ENCODE assay signal across 16 mouse cellular contexts in the genomic region with DNA sequence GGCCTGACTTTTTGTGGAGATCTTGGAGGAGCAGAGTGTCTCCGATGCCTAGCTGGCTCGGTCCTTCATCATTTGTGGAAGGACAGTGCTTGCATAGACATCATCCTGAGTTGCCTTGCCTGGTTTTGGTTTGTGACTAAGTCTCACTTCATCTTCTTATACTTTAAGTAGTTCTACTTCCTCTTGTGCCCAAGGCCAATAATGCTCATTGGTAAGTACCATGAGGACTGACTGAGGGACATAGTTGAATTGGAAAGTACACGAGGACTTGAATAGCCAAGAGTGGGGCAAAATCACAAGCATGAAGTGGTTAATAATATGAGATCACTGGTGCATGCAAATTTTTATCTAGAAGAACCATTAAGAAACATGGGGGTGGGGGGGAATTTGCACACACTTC. TPM values are rescaled to one million over a fixed set of nuclear protein-coding genes. Genes with fewer than 3 reads are reported as not detected.
DNase-seq lines count a peak whose midpoint lies in the region; ATAC-seq lines count a peak whose summit lies in the region.
"Had no signal": no experiment of that assay in that cellular context is flagged by ENCODE, and none has a peak within 500 bp of the region (broad histone marks: within the 10 kb centered on the region; RNA-seq: fewer than 3 reads in every experiment).

No protein-coding gene starts in this region.

- H3K9ac ChIP-seq in heart, embryonic 13.5 days: no peak overlapping the region
- peak overlapping the region; percentile 61 for H3K9ac ChIP-seq in liver, embryonic 16.5 days (ENCODE audit: low read depth, low read length)
- no peak overlapping the region for H3K9ac ChIP-seq in hindbrain, embryonic 13.5 days
- H3K9ac ChIP-seq: embryonic facial prominence, embryonic 15.5 days; forebrain, embryonic 15.5 days; hindbrain, embryonic 15.5 days; neural tube, embryonic 13.5 days had no signal

- peak overlapping the region; percentile 30 for H3K4me2 ChIP-seq in heart, embryonic 13.5 days
- H3K4me2 ChIP-seq in liver, embryonic 16.5 days (ENCODE audit: low read depth, low read length): peak overlapping the region; percentile 60
- H3K4me2 ChIP-seq in hindbrain, embryonic 13.5 days: no peak overlapping the region
- H3K4me2 ChIP-seq: embryonic facial prominence, embryonic 15.5 days; forebrain, embryonic 15.5 days; hindbrain, embryonic 15.5 days; neural tube, embryonic 13.5 days had no signal

- ATAC-seq in heart, embryonic 13.5 days (ENCODE audit: extremely low read depth, insufficient number of reproducible peaks, low FRiP score, low TSS enrichment): no peak
- ATAC-seq in liver, embryonic 16.5 days (ENCODE audit: low read depth): no peak
- ATAC-seq in hindbrain, embryonic 13.5 days (ENCODE audit: low FRiP score): no peak
- ATAC-seq: forebrain, embryonic 15.5 days had no signal

- no peak overlapping the region for H3K4me3 ChIP-seq in heart, embryonic 13.5 days
- peak overlapping the region; percentile 51 for H3K4me3 ChIP-seq in liver, embryonic 16.5 days (ENCODE audit: low read depth, low read length)
- no peak overlapping the region for H3K4me3 ChIP-seq in hindbrain, embryonic 13.5 days
- H3K4me3 ChIP-seq: embryonic facial prominence, embryonic 15.5 days; forebrain, embryonic 15.5 days; hindbrain, embryonic 15.5 days; neural tube, embryonic 13.5 days had no signal

- DNase-seq in heart, adult 9 months (ENCODE audit: low spot score in 2 of 2): no peak
- peak; percentile 11 for DNase-seq in 416B (ENCODE audit: low read depth)
- DNase-seq in c-Kit-negative CD71-positive TER-119-positive erythroid progenitor cells, embryonic 14.5 days (ENCODE audit: low read depth, low spot score): peak; percentile 33
- DNase-seq in right cerebral cortex, postnatal 14 days: no peak
- DNase-seq in thymus, postnatal 36 days: no peak
- DNase-seq: adrenal gland, adult 8-10 months; cerebellum, adult 8-10 months; heart, postnatal 14 days; lung, adult 18-20 months had no signal

- no peaks in the 10 kb centered on the region for H3K36me3 ChIP-seq in heart, embryonic 13.5 days
- no peaks in the 10 kb centered on the region for H3K36me3 ChIP-seq in liver, embryonic 16.5 days (ENCODE audit: control insufficient read depth, insufficient read depth)
- no peaks in the 10 kb centered on the region for H3K36me3 ChIP-seq in hindbrain, embryonic 13.5 days
- H3K36me3 ChIP-seq: embryonic facial prominence, embryonic 15.5 days; forebrain, embryonic 15.5 days; hindbrain, embryonic 15.5 days; neural tube, embryonic 13.5 days had no signal

- no peaks in the 10 kb centered on the region for H3K9me3 ChIP-seq in heart, embryonic 13.5 days
- no peaks in the 10 kb centered on the region for H3K9me3 ChIP-seq in liver, embryonic 16.5 days (replicated peaks; ENCODE audit: control insufficient read depth, low read length)
- no peaks in the 10 kb centered on the region for H3K9me3 ChIP-seq in hindbrain, embryonic 13.5 days
- H3K9me3 ChIP-seq: embryonic facial prominence, embryonic 15.5 days; forebrain, embryonic 15.5 days; hindbrain, embryonic 15.5 days; neural tube, embryonic 13.5 days had no signal

- WGBS in heart, embryonic 13.5 days: 85% methylated on average over 3 of the region's 3 CpGs
- 67% methylated on average over 3 of the region's 3 CpGs for WGBS in liver, embryonic 16.5 days (ENCODE audit: insufficient replicate concordance)
- WGBS in hindbrain, embryonic 13.5 days: 80% methylated on average over 3 of the region's 3 CpGs

- H3K4me1 ChIP-seq in heart, embryonic 13.5 days: peaks cover 13% of the 10 kb centered on the region; the same call in 1 of the 2 replicates
- H3K4me1 ChIP-seq in liver, embryonic 16.5 days (ENCODE audit: control insufficient read depth, low read depth, low read length): peaks cover 81% of the 10 kb centered on the region
- no peaks in the 10 kb centered on the region for H3K4me1 ChIP-seq in hindbrain, embryonic 13.5 days (replicated peaks)
- H3K4me1 ChIP-seq: embryonic facial prominence, embryonic 15.5 days; forebrain, embryonic 15.5 days; hindbrain, embryonic 15.5 days; neural tube, embryonic 13.5 days had no signal

- no peaks in the 10 kb centered on the region for H3K27me3 ChIP-seq in heart, embryonic 13.5 days (replicated peaks)
- H3K27me3 ChIP-seq in liver, embryonic 16.5 days (ENCODE audit: control insufficient read depth, insufficient read depth, low read depth, low read length): no peaks in the 10 kb centered on the region
- H3K27me3 ChIP-seq in hindbrain, embryonic 13.5 days: no peaks in the 10 kb centered on the region
- H3K27me3 ChIP-seq: embryonic facial prominence, embryonic 15.5 days; forebrain, embryonic 15.5 days; hindbrain, embryonic 15.5 days; neural tube, embryonic 13.5 days had no signal

- no peak overlapping the region for H3K27ac ChIP-seq in heart, embryonic 13.5 days (replicated peaks)
- H3K27ac ChIP-seq in liver, embryonic 16.5 days (ENCODE audit: low read length): peak overlapping the region; percentile 99
- H3K27ac ChIP-seq in hindbrain, embryonic 13.5 days: no peak overlapping the region
- H3K27ac ChIP-seq: forebrain, embryonic 15.5 days; hindbrain, embryonic 15.5 days; neural tube, embryonic 13.5 days had no signal

RNA-seq across cellular contexts. Expression of gene Clint1, which starts 45.0 kb away (rescaled TPM):
- polyA plus RNA-seq in heart, embryonic 13.5 days (2015; fragmentation: Nextera tagmentation; extraction: Ambion mirVana): 50.6 and 52.6 TPM in 2 replicates
- polyA plus RNA-seq in liver, embryonic 16.5 days (2015; fragmentation: Nextera tagmentation; extraction: Ambion mirVana): 52.2 and 52.8 TPM in 2 replicates
- 48.1 and 48.9 TPM in 2 replicates for polyA plus RNA-seq in hindbrain, embryonic 13.5 days (2015; fragmentation: Nextera tagmentation; extraction: Ambion mirVana)

Comparison
In these comparisons a context has a peak if more than half of its experiments do, and no peak if none do; other contexts are left out.
1. DNase-seq: peak in 416B (single experiment) and c-Kit-negative CD71-positive TER-119-positive erythroid progenitor cells, embryonic 14.5 days (single experiment); none in heart, adult 9 months (0 of 2), right cerebral cortex, postnatal 14 days (single experiment) and thymus, postnatal 36 days (0 of 2).